Mouse (Mus musculus): ENCODE data around the gene BC025920. TPM values are rescaled to one million over a fixed set of nuclear protein-coding genes. Genes with fewer than 3 reads are reported as not detected.
A peak's percentile ranks its signal among the peaks of the same experiment; 100 is the strongest.

BC025920 gene
- total RNA-seq, 2 experiments from 2014 or later, result 2.0 TPM

GRCm38 (mm10) chr10:81572975-81573374 is 33.1 kb upstream of the BC025920 start:
- no peak for DNase-seq (ENCODE audit: low spot score in 2 of 2)

- DNase-seq (ENCODE audit: low spot score in 2 of 2), result no peak
Measured at GRCm38 (mm10) chr10:81574081-81575056, 31.7 kb upstream of the BC025920 start, which contains the start of gene Tle2. TSS of gene Tle2 (plus strand) at chr10:81574561.

GRCm38 (mm10) chr10:81575208-81575631 is 30.9 kb upstream of the BC025920 start:
- peak in 1 of 2 experiments; percentile 54 for DNase-seq (ENCODE audit: low spot score in 2 of 2)

DNA sequence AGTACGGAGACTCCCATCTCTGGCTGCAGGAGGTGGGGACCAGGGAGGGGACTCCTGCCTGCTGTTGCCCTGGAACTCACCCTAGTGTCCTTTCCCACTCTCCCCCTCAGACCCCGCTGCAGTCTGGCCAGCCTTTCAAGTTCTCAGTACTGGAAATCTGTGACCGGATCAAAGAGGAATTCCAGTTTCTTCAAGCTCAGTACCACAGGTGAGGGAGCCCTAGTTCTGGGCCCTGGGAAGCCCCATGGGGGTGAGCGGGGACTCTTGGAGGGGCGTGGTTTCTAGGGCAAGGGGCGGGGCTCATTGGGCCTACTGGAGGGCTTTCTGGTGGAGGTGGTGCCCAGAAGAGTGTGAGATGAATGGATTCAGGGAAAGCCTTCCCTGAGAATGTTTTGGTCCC is 30.4 kb upstream of the BC025920 start:
- DNase-seq (ENCODE audit: low spot score in 2 of 2), result no peak

- no peak for DNase-seq (ENCODE audit: low spot score in 2 of 2)
Measured at GRCm38 (mm10) chr10:81579967-81580366, 26.1 kb upstream of the BC025920 start.

DNA sequence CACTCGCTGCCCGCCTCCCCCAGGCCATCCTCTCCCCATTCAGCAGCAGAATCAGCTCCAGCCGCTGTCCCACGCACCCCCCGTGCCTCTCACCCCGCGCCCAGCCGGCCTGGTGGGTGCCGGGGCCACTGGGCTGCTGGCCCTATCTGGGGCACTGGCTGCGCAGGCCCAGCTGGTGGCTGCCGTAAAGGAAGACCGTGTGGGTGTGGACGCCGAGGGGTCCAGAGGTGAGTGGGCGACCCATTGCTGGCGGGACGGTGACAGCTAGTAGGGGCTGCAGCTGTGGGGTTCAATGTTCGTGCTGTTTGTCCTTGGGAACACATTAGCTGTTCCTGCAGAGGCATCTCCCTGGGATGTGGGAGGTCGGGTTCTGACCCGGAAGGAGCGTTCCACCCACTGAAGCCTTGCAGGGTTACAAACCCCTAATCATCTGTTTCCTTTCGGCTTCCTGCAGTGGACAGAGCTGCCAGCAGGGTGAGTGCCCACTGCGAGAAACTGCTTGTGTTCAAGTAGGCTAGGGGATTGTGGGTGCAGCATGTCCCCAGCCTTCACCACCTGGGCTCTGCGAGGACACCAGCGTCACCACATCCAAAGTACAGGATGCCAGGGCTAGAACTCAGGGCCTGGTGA is 25.5 kb upstream of the BC025920 start:
- DNase-seq (ENCODE audit: low spot score in 2 of 2), result no peak

DNA sequence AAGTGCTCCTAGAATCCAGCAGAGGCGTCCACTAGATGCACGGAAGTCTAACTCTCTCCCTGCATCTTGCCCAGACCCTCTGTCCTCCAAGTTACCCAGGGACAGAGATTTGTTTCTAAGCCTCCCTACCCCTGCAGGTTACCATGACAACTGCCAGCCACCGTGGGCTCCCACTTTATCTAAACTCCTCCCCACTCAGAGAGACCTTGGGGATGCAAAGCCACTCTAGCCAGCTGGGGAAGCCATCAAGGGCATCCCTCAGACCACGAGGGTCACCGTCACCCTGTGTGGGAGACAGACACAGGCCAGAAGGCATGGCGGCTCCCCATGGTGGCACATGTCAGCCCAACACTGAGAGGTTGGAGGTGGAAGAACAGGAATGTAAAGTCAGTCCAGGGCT is 22.7 kb upstream of the BC025920 start:
- no peak for DNase-seq (ENCODE audit: low spot score in 2 of 2)

DNA sequence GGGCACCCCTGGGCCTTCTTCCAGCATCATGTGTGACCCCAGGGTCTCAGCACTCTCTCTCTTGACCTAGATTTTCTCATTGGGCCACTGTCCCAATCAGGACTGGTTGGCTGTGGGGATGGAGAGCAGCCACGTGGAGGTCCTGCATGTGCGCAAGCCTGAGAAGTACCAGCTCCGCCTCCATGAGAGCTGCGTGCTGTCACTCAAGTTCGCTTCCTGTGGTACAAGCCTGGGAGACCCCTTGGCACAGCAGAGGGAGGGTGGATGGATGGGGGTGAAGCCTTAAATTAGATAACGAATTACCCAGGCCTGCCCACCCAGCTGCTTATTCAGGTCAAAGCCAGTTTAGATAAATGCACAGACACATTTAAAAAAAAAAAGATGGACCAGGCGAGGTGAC is 17.3 kb upstream of the BC025920 start:
- no peak for DNase-seq (ENCODE audit: low spot score in 2 of 2)

- DNase-seq (ENCODE audit: low spot score in 2 of 2), result no peak
Measured at GRCm38 (mm10) chr10:81591846-81592245, 14.2 kb upstream of the BC025920 start.

DNA sequence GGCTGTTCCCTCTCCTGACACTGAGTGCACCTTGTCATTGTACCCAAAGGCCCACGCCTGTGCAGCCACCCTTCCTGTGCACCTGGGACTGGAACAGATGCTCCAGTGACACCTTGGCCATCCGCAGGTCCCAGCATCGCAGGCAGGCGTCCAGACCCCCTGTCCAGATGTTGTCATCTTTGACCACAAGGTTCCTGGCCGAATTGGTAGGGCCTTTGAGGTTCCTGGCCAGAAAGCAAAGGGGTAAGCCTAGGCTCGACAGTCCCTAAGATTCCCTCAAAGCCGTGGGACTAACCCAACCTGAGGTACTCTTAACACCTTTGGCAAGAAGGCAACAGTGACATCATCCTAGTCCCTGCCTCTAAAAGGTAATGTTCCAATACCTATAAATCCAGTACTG is 13.4 kb upstream of the BC025920 start:
- DNase-seq (ENCODE audit: low spot score in 2 of 2), result no peak

- no peak for DNase-seq (ENCODE audit: low spot score in 2 of 2)
Measured at GRCm38 (mm10) chr10:81593223-81593622, 12.8 kb upstream of the BC025920 start.

DNA sequence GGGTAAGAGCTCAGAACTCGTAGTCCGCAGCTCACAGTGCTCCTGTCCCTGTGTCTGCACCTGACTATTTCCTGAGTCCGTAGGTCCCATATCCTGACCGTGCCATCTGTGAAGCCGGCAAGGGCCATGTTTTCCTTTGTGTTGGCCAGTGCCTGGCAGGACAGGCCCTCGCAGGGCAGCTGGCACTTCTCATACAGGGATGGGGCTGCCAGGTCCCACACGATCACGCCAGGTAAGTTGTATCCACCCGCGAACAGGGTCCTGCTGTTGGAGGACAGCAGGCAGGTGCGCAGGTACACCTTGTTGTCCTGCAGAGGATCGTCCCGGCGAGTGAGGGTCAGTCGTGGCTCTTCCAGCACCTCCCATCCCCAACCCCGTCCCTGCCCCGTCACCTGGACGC is 12.1 kb upstream of the BC025920 start:
- DNase-seq (ENCODE audit: low spot score in 2 of 2), result no peak

- no peak for DNase-seq (ENCODE audit: low spot score in 2 of 2)
Measured at GRCm38 (mm10) chr10:81595599-81595998, 10.5 kb upstream of the BC025920 start.

DNA sequence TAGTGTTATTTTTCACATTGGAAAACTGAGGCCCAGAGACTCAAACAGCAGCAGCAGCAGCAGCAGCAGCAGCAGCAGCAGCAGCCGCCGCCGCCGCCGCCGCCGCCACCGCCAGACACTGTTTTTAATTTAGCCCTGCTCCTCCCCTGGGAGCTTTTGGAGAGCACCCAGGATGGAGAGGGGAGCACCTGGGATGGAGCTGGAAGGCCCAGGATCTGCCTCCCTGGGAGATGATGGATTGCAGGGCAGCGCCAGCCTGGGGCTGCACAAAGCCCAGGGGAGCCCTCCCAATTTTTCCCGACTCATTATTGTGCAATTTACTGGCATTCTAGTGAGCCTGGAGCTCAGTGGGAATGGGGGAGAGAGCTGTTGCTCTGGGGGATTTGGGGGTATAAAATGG is 9.5 kb upstream of the BC025920 start:
- DNase-seq (ENCODE audit: low spot score in 2 of 2), result peak in 1 of 2 experiments; percentile 13

- no peak for DNase-seq (ENCODE audit: low spot score in 2 of 2)
Measured at GRCm38 (mm10) chr10:81597137-81597950, 8.7 kb upstream of the BC025920 start.

DNA sequence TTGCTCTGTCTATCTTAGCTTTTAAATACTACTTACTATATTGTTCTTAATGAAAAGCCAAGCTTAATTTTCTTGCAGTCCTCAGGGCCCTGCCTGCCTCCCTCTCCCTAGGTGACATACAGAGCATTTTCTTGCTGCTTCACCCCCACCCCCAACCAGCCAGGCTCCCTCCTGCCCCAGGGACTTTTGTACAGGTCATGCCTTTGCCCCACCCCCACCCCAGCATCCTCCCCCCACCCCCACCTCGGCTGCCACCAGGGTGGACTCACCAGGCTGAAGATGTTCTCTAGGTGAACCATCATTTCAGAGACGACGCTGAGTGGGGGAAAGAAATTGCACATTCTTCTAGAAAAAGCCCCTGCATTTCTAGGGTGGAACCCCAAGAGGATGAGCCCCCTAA is 7.7 kb upstream of the BC025920 start:
- no peak for DNase-seq (ENCODE audit: low spot score in 2 of 2)

- no peak for DNase-seq (ENCODE audit: low spot score in 2 of 2)
Measured at GRCm38 (mm10) chr10:81598871-81599270, 7.2 kb upstream of the BC025920 start.

- no peak for DNase-seq (ENCODE audit: low spot score in 2 of 2)
Measured at GRCm38 (mm10) chr10:81599630-81600029, 6.4 kb upstream of the BC025920 start.

DNA sequence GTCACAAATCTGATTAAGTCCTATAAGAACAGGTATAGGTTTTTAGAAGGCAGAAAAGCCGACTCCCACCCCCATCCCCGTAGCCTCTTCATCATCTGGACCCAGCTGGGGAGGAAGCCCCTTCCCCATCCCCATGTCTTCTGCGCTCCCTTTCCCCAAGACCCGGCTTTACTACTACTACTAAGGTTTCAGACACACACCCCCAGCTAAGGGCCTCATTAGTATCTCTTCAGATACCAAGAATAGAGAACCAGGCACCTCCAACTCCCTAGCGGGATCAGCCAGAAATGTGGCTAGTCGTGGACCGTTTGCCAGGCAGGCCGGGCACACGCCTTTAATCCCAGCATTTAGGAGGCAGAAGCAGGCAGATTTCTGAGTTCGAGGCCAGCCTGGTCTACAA is 6.0 kb upstream of the BC025920 start:
- no peak for DNase-seq (ENCODE audit: low spot score in 2 of 2)

DNA sequence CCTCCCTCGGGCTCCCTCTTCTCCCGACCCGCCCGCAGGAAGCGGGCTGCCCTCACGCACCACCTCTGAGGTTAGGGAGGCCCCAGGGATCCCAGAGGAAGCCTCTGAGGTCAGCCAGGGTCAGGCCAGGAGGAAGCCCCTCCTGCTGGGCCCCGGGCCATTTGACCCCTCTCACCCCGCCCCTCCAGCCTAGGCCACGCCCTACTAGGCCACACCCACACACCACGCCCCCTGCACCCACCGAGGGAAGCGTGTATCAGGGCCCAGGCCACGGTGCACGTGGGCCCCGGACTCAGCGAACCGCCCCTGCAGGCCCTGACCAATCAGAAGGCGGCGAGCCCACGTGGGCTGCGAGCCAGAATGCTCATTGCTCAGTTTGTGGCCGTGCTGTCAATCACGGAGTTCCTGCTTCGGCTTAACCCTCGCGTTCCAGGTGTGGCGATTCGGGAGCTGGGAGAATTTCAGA is 5.3 kb upstream of the BC025920 start, which contains the start of gene Tle6:
Gene Tle6 (minus strand): TSS at position 336 of the 466 bp plus-strand sequence.
- DNase-seq (ENCODE audit: low spot score in 2 of 2), result peak; percentile 94 to 95

DNA sequence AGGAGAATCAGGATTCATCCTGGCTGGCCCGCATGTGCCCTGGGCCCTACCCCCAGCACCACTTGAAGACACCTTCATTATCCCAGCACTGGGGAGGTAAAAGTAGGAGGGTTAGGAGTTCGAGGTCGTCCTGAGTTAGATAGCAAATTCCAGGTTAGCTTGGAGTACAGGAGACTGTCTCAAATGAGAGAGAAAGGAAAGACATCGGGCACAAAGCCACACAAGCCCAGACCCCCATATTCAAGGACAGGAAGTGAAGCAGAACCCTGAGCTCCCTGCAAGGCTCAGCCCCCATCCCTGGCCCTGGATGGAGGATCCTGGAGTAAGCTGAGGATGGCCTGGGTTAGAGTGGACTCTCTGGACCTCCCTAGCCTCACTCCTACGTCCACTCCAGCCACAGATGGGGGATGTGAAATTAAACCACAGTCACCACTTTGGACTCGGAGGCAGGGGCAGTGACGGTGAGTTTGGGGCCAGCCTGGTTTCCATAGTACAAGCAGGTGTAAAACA is 4.6 kb upstream of the BC025920 start:
- no peak for DNase-seq (ENCODE audit: low spot score in 2 of 2)

Data from layer of hippocampus, postnatal 10 days (tissue).